Comparison of ENCODE assay signal across 20 mouse cellular contexts in the genomic region with DNA sequence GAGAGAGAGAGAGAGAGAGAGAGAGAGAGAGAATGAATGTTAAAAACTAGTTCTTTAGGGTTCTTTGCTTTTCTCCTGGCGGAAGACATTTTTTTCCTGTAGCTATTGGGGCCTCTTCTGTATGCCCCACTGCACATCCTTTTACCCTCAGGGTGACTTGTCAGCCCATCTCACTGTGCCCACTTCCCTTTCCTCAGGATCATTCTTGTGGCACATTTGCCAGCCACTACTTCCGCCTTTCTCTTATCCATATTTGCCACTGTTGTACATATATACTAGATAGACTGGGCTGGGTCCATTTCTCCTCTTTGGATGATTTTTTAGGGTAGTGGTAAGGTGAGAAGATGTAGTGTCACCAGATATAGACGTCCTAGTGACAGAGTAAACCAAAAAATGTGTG. TPM values are rescaled to one million over a fixed set of nuclear protein-coding genes. Genes with fewer than 3 reads are reported as not detected.
A peak's percentile ranks its signal among the peaks of the same experiment; 100 is the strongest.
DNase-seq lines count a peak whose midpoint lies in the region; ATAC-seq and TF ChIP-seq lines count a peak whose summit lies in the region.
"Had no signal": no experiment of that assay in that cellular context is flagged by ENCODE, and none has a peak within 500 bp of the region (broad histone marks: within the 10 kb centered on the region; RNA-seq: fewer than 3 reads in every experiment).

No protein-coding gene starts in this region.

- in situ Hi-C loops in CH12.LX (cut with MboI; ENCODE audit: low pct_ligation_motif_present, low pct_unique_long_range_greater_than_20kb, low sequenced_read_pairs), result no loop called here

- no peak for TF ChIP-seq EP300 in CH12.LX (IDR thresholded peaks at IDR 0.05; ENCODE audit: low read length)

- no peak for TF ChIP-seq CTCF in CH12.LX (conservative IDR thresholded peaks at IDR 0.05 in 1 of 2, IDR thresholded peaks at IDR 0.05 in 1 of 2; ENCODE audit: low read depth in 2 of 2, low read length in 2 of 2)

- peak; percentile 98 for ATAC-seq in granulocyte monocyte progenitor cell, adult 5-6 weeks (replicated peaks; ENCODE audit: poor library complexity, severe bottlenecking)
- ATAC-seq: CD4-positive, CD25-positive, alpha-beta regulatory T cell, adult 4 months; forebrain, embryonic 14.5 days; hindbrain, embryonic 16.5 days; inflammation-experienced regulatory T-cells, adult 6 months had no signal

- TF ChIP-seq POLR2A in CH12.LX (IDR thresholded peaks at IDR 0.05; ENCODE audit: low read depth, low read length), result no peak

- DNase-seq in 416B (ENCODE audit: low read depth), result peak; percentile 69
- peak; percentile 4 for DNase-seq in CH12.LX (ENCODE audit: extremely low read depth)
- peak; percentile 24 for DNase-seq in splenic B cell, adult 2 months (ENCODE audit: low read depth, low spot score)
- DNase-seq in lung, adult 18-20 months, result no peak
- no peak for DNase-seq in cerebellum, adult 9-11 months
- DNase-seq: adrenal gland, adult 8-10 months; adrenal gland, postnatal 36 days; cerebellum, adult 2 months; cerebellum, postnatal 25 days; gastrocnemius, adult 2 months; gastrocnemius, postnatal 25 days; heart, adult 11 months; heart, postnatal 36 days had no signal

- no peak for TF ChIP-seq RAD21 in CH12.LX (IDR thresholded peaks at IDR 0.05; ENCODE audit: low read depth, low read length)

- no peak overlapping the region for H3K4me3 ChIP-seq in CH12.LX (replicated peaks in 1 of 3; ENCODE audit: low read depth in 2 of 3, low read length in 2 of 3, poor library complexity in 1 of 3)
- H3K4me3 ChIP-seq: gastrocnemius, adult 2 months; heart, embryonic 13.5 days; hindbrain, embryonic 12.5 days had no signal

- dilution Hi-C loops in CH12.LX (cut with MboI; ENCODE audit: extremely low pct_ligation_motif_present, extremely low pct_unique_long_range_greater_than_20kb, low sequenced_read_pairs), result no loop called here

- no peak overlapping the region for H3K4me2 ChIP-seq in CH12.LX (ENCODE audit: insufficient read depth, low read depth, poor library complexity, severe bottlenecking)
- H3K4me2 ChIP-seq: heart, embryonic 13.5 days; hindbrain, embryonic 12.5 days had no signal

- H3K9me3 ChIP-seq in CH12.LX (replicated peaks; ENCODE audit: low read length), result no peaks in the 10 kb centered on the region
- H3K9me3 ChIP-seq: heart, embryonic 13.5 days; hindbrain, embryonic 12.5 days had no signal

- H3K36me3 ChIP-seq in CH12.LX (replicated peaks in 1 of 2; ENCODE audit: control insufficient read depth in 1 of 2, insufficient read depth in 1 of 2, low read length in 1 of 2), result no peaks in the 10 kb centered on the region
- H3K36me3 ChIP-seq in splenic B cell, adult 2 months (ENCODE audit: control insufficient read depth, insufficient read depth, low read length, poor library complexity, severe bottlenecking), result no peaks in the 10 kb centered on the region
- H3K36me3 ChIP-seq: hindbrain, embryonic 12.5 days had no signal

- no peaks in the 10 kb centered on the region for H3K79me2 ChIP-seq in CH12.LX (replicated peaks; ENCODE audit: control insufficient read depth, extremely low read depth, insufficient read depth, poor library complexity, severe bottlenecking)

- no peaks in the 10 kb centered on the region for H3K27me3 ChIP-seq in CH12.LX (replicated peaks)
- no peaks in the 10 kb centered on the region for H3K27me3 ChIP-seq in splenic B cell, adult 2 months (ENCODE audit: control insufficient read depth, insufficient read depth, low read length, poor library complexity, severe bottlenecking)
- H3K27me3 ChIP-seq: heart, embryonic 13.5 days; hindbrain, embryonic 12.5 days had no signal

- no peaks in the 10 kb centered on the region for H3K4me1 ChIP-seq in CH12.LX (ENCODE audit: control insufficient read depth in 1 of 2, insufficient read depth in 2 of 2)
- H3K4me1 ChIP-seq: hindbrain, embryonic 12.5 days had no signal

- H3K27ac ChIP-seq in CH12.LX (ENCODE audit: insufficient read depth, low read depth), result no peak overlapping the region
- H3K27ac ChIP-seq: gastrocnemius, adult 2 months; heart, embryonic 13.5 days; hindbrain, embryonic 12.5 days had no signal

- no peak overlapping the region for H3K9ac ChIP-seq in CH12.LX (ENCODE audit: insufficient read depth, low read depth)
- H3K9ac ChIP-seq: heart, embryonic 13.5 days; hindbrain, embryonic 12.5 days had no signal

TF ChIP-seq in CH12.LX, 34 proteins besides CTCF, POLR2A, EP300 and RAD21:
- no peak for TF ChIP-seq MAZ (IDR thresholded peaks at IDR 0.05; ENCODE audit: low read depth, low read length)
- TF ChIP-seq MYC (IDR thresholded peaks at IDR 0.05; ENCODE audit: low read depth, low read length), result no peak

RNA-seq across cellular contexts. Expression of gene Fhl1, which starts 9.8 kb away (rescaled TPM):
- total RNA-seq in CH12.LX (2012; rRNA removed), result not detected in 2 replicates
- not detected in 2 replicates for total RNA-seq in CH12.LX (2014; rRNA removed)
- polyA plus RNA-seq in CH12.LX (2012; ENCODE audit: insufficient read length, low read depth), result not detected in 2 replicates
- not detected in 2 replicates for total RNA-seq in granulocyte monocyte progenitor cell, adult 5-6 weeks (2014; fragmentation: Nextera tagmentation)
- not detected in 2 replicates for total RNA-seq in granulocyte monocyte progenitor cell, adult 5-6 weeks (2017)
- polyA plus RNA-seq: CD4-positive, CD25-positive, alpha-beta regulatory T cell, adult 4 months; inflammation-experienced regulatory T-cells, adult 6 months had no signal

Comparison
In these comparisons a context has a peak if more than half of its experiments do, and no peak if none do; other contexts are left out.
1. DNase-seq: peak in 416B (single experiment), CH12.LX (single experiment) and splenic B cell, adult 2 months (single experiment); none in lung, adult 18-20 months (0 of 2) and cerebellum, adult 9-11 months (single experiment).